Comparison of ENCODE assay signal across 27 mouse cellular contexts in genomic region chr4:124736952-124737351, GRCm38 (mm10). TPM values are rescaled to one million over a fixed set of nuclear protein-coding genes. Genes with fewer than 3 reads are reported as not detected.
DNase-seq lines count a peak whose midpoint lies in the region; ATAC-seq and TF ChIP-seq lines count a peak whose summit lies in the region.
"Had no signal": no experiment of that assay in that cellular context is flagged by ENCODE, and none has a peak within 500 bp of the region (broad histone marks: within the 10 kb centered on the region; RNA-seq: fewer than 3 reads in every experiment).

No protein-coding gene starts in this region.

- no peak overlapping the region for H3K4me3 ChIP-seq in hindbrain, embryonic 12.5 days
- H3K4me3 ChIP-seq in hindbrain, embryonic 14.5 days (replicated peaks; ENCODE audit: low read length): no peak overlapping the region
- no peak overlapping the region for H3K4me3 ChIP-seq in midbrain, embryonic 14.5 days (replicated peaks; ENCODE audit: low read depth, low read length)
- no peak overlapping the region for H3K4me3 ChIP-seq in midbrain, embryonic 10.5 days
- no peak overlapping the region for H3K4me3 ChIP-seq in neural tube, embryonic 14.5 days (ENCODE audit: low read depth, low read length)
- H3K4me3 ChIP-seq: hindbrain, embryonic 15.5 days; kidney, embryonic 15.5 days; limb, embryonic 15.5 days; liver, embryonic 13.5 days had no signal

- H3K27ac ChIP-seq in hindbrain, embryonic 12.5 days: peak overlapping the region; percentile 57; the same call in 1 of the 2 replicates
- H3K27ac ChIP-seq in hindbrain, embryonic 14.5 days: no peak overlapping the region; the same call in 1 of the 2 replicates
- H3K27ac ChIP-seq in midbrain, embryonic 14.5 days (replicated peaks; ENCODE audit: low read depth, low read length): peak overlapping the region; percentile 20; the same call in 1 of the 2 replicates
- no peak overlapping the region for H3K27ac ChIP-seq in midbrain, embryonic 10.5 days (replicated peaks)
- H3K27ac ChIP-seq in neural tube, embryonic 14.5 days (ENCODE audit: low read depth, low read length): peak overlapping the region; percentile 36; the same call in 1 of the 2 replicates
- H3K27ac ChIP-seq: hindbrain, embryonic 15.5 days; kidney, embryonic 15.5 days; limb, embryonic 15.5 days; liver, embryonic 13.5 days; stomach, postnatal 0 days had no signal

- H3K36me3 ChIP-seq in hindbrain, embryonic 12.5 days: peaks cover 16% of the 10 kb centered on the region; the same call in 1 of the 2 replicates
- H3K36me3 ChIP-seq in hindbrain, embryonic 14.5 days (replicated peaks; ENCODE audit: control insufficient read depth, insufficient read depth): peaks cover 19% of the 10 kb centered on the region
- peaks cover 19% of the 10 kb centered on the region for H3K36me3 ChIP-seq in midbrain, embryonic 14.5 days (ENCODE audit: control insufficient read depth, insufficient read depth, low read length)
- H3K36me3 ChIP-seq in midbrain, embryonic 10.5 days: peaks cover 23% of the 10 kb centered on the region
- 0 out of 2 replicates have a peak, but pooled peaks cover 2% of the 10 kb centered on the region for H3K36me3 ChIP-seq in neural tube, embryonic 14.5 days (ENCODE audit: control insufficient read depth, insufficient read depth, low read length)

- no peak overlapping the region for H3K9ac ChIP-seq in hindbrain, embryonic 12.5 days
- no peak overlapping the region for H3K9ac ChIP-seq in hindbrain, embryonic 14.5 days
- 0 out of 2 replicates have a peak overlapping the region, but pooled peaks have one; percentile 9 for H3K9ac ChIP-seq in midbrain, embryonic 14.5 days (replicated peaks; ENCODE audit: low read length)
- no peak overlapping the region for H3K9ac ChIP-seq in neural tube, embryonic 14.5 days (replicated peaks; ENCODE audit: low read depth, low read length)
- H3K9ac ChIP-seq: hindbrain, embryonic 15.5 days; kidney, embryonic 15.5 days; limb, embryonic 15.5 days; liver, embryonic 13.5 days had no signal

- H3K27me3 ChIP-seq in hindbrain, embryonic 12.5 days: no peaks in the 10 kb centered on the region
- H3K27me3 ChIP-seq in hindbrain, embryonic 14.5 days (ENCODE audit: control insufficient read depth, insufficient read depth, low read length): no peaks in the 10 kb centered on the region
- H3K27me3 ChIP-seq in midbrain, embryonic 14.5 days (ENCODE audit: control insufficient read depth, insufficient read depth, low read length): no peaks in the 10 kb centered on the region
- no peaks in the 10 kb centered on the region for H3K27me3 ChIP-seq in midbrain, embryonic 10.5 days (ENCODE audit: low read depth, poor library complexity, severe bottlenecking)
- H3K27me3 ChIP-seq in neural tube, embryonic 14.5 days (ENCODE audit: control insufficient read depth, insufficient read depth, low read length): no peaks in the 10 kb centered on the region
- H3K27me3 ChIP-seq: hindbrain, embryonic 15.5 days; kidney, embryonic 15.5 days; limb, embryonic 15.5 days; liver, embryonic 13.5 days had no signal

- 81% methylated on average over 2 of the region's 2 CpGs for WGBS in hindbrain, embryonic 12.5 days
- 70% methylated on average over 2 of the region's 2 CpGs for WGBS in hindbrain, embryonic 14.5 days
- WGBS in midbrain, embryonic 14.5 days: 63% methylated on average over 2 of the region's 2 CpGs
- 80% methylated on average over 2 of the region's 2 CpGs for WGBS in midbrain, embryonic 10.5 days
- 57% methylated on average over 2 of the region's 2 CpGs for WGBS in neural tube, embryonic 14.5 days

- H3K9me3 ChIP-seq in hindbrain, embryonic 12.5 days (replicated peaks): no peaks in the 10 kb centered on the region
- H3K9me3 ChIP-seq in hindbrain, embryonic 14.5 days (ENCODE audit: control insufficient read depth, low read length): no peaks in the 10 kb centered on the region
- H3K9me3 ChIP-seq in midbrain, embryonic 14.5 days (ENCODE audit: control insufficient read depth, low read length): no peaks in the 10 kb centered on the region
- no peaks in the 10 kb centered on the region for H3K9me3 ChIP-seq in midbrain, embryonic 10.5 days (replicated peaks)
- H3K9me3 ChIP-seq in neural tube, embryonic 14.5 days (ENCODE audit: control insufficient read depth, low read length): no peaks in the 10 kb centered on the region
- H3K9me3 ChIP-seq: hindbrain, embryonic 15.5 days; kidney, embryonic 15.5 days; limb, embryonic 15.5 days; liver, embryonic 13.5 days had no signal

- H3K4me2 ChIP-seq in hindbrain, embryonic 12.5 days (replicated peaks): no peak overlapping the region
- H3K4me2 ChIP-seq in hindbrain, embryonic 14.5 days (replicated peaks): no peak overlapping the region
- no peak overlapping the region for H3K4me2 ChIP-seq in midbrain, embryonic 14.5 days (ENCODE audit: low read length)
- no peak overlapping the region for H3K4me2 ChIP-seq in neural tube, embryonic 14.5 days (ENCODE audit: low read depth, low read length)
- H3K4me2 ChIP-seq: hindbrain, embryonic 15.5 days; kidney, embryonic 15.5 days; limb, embryonic 15.5 days; liver, embryonic 13.5 days had no signal

- no peak for TF ChIP-seq POLR2A in brain, embryonic 14.5 days (IDR thresholded peaks at IDR 0.05; ENCODE audit: borderline replicate concordance, extremely low read depth, insufficient read depth, insufficient read length, poor library complexity, severe bottlenecking)

- ATAC-seq in hindbrain, embryonic 12.5 days (ENCODE audit: low FRiP score): no peak
- no peak for ATAC-seq in hindbrain, embryonic 14.5 days (ENCODE audit: low FRiP score)
- no peak for ATAC-seq in midbrain, embryonic 14.5 days (ENCODE audit: low FRiP score, low TSS enrichment)
- no peak for ATAC-seq in neural tube, embryonic 14.5 days (ENCODE audit: low read depth)
- ATAC-seq: CD4-positive, CD25-positive, alpha-beta regulatory T cell, adult 4 months; lung, postnatal 0 days had no signal

- DNase-seq in hindbrain, embryonic 14.5 days (ENCODE audit: low spot score): no peak
- peak; percentile 64 for DNase-seq in midbrain, embryonic 14.5 days
- DNase-seq in midbrain, embryonic 10.5 days (ENCODE audit: low spot score): no peak
- peak; percentile 41 for DNase-seq in brain, embryonic 14.5 days (ENCODE audit: low read depth)
- DNase-seq in spleen, postnatal 10 days (ENCODE audit: low spot score in 2 of 2): no peak
- DNase-seq in cerebellum, postnatal 14 days: no peak
- DNase-seq: adrenal gland, postnatal 14 days; cerebellum, adult 18-20 months; cerebellum, postnatal 25 days; gastrocnemius, postnatal 14 days; heart, postnatal 14 days; kidney, adult 18-20 months; left cerebral cortex, postnatal 4 days; liver, embryonic 13.5 days; lung, adult 18-20 months; lung, postnatal 4 days; right cerebral cortex, adult 18-20 months; spleen, adult 18-20 months; thymus, postnatal 4 days had no signal

- TF ChIP-seq CTCF in brain, embryonic 14.5 days (IDR thresholded peaks at IDR 0.05; ENCODE audit: borderline replicate concordance, extremely low read depth, insufficient read depth, insufficient read length): no peak

- peaks cover 12% of the 10 kb centered on the region for H3K4me1 ChIP-seq in hindbrain, embryonic 12.5 days
- 0 out of 2 replicates have a peak, but pooled peaks cover 10% of the 10 kb centered on the region for H3K4me1 ChIP-seq in hindbrain, embryonic 14.5 days (replicated peaks; ENCODE audit: control insufficient read depth, insufficient read depth, low read length)
- peaks cover 10% of the 10 kb centered on the region; the same call in 1 of the 2 replicates for H3K4me1 ChIP-seq in midbrain, embryonic 14.5 days (ENCODE audit: control insufficient read depth, insufficient read depth, low read length)
- H3K4me1 ChIP-seq in midbrain, embryonic 10.5 days: peaks cover 21% of the 10 kb centered on the region
- H3K4me1 ChIP-seq in neural tube, embryonic 14.5 days (ENCODE audit: control insufficient read depth, insufficient read depth, low read length): peaks cover 8% of the 10 kb centered on the region; the same call in 1 of the 2 replicates
- H3K4me1 ChIP-seq: limb, embryonic 15.5 days had no signal

RNA-seq across cellular contexts. Expression of gene Inpp5b, which starts 4.7 kb away (rescaled TPM):
- 23.7 and 25.8 TPM in 2 replicates for polyA plus RNA-seq in hindbrain, embryonic 12.5 days (2016; fragmentation: Nextera tagmentation; extraction: Ambion mirVana)
- polyA plus RNA-seq in hindbrain, embryonic 14.5 days (2014; fragmentation: Nextera tagmentation; extraction: Ambion mirVana): 21.0 and 21.1 TPM in 2 replicates
- polyA plus RNA-seq in midbrain, embryonic 14.5 days (2014; fragmentation: Nextera tagmentation; extraction: Ambion mirVana): 16.4 and 26.4 TPM in 2 replicates
- 25.7 and 26.1 TPM in 2 replicates for polyA plus RNA-seq in midbrain, embryonic 10.5 days (2016; fragmentation: Nextera tagmentation; extraction: Ambion mirVana)
- polyA plus RNA-seq in brain, embryonic 14.5 days (2012; rRNA removed): 44.9 and 47.3 TPM in 2 replicates
- 22.5 and 25.2 TPM in 2 replicates for polyA plus RNA-seq in neural tube, embryonic 14.5 days (2014; fragmentation: Nextera tagmentation; extraction: Ambion mirVana)

RNA-seq across cellular contexts. Expression of gene Sf3a3, which starts 22.4 kb away (rescaled TPM):
- 157 and 164 TPM in 2 replicates for polyA plus RNA-seq in hindbrain, embryonic 12.5 days (2016; fragmentation: Nextera tagmentation; extraction: Ambion mirVana)
- polyA plus RNA-seq in hindbrain, embryonic 14.5 days (2014; fragmentation: Nextera tagmentation; extraction: Ambion mirVana): 88.9 and 89.3 TPM in 2 replicates
- 94.9 and 116 TPM in 2 replicates for polyA plus RNA-seq in midbrain, embryonic 14.5 days (2014; fragmentation: Nextera tagmentation; extraction: Ambion mirVana)
- polyA plus RNA-seq in midbrain, embryonic 10.5 days (2016; fragmentation: Nextera tagmentation; extraction: Ambion mirVana): 247 and 256 TPM in 2 replicates
- 53.1 and 59.7 TPM in 2 replicates for polyA plus RNA-seq in brain, embryonic 14.5 days (2012; rRNA removed)
- polyA plus RNA-seq in neural tube, embryonic 14.5 days (2014; fragmentation: Nextera tagmentation; extraction: Ambion mirVana): 89.9 and 93.2 TPM in 2 replicates

RNA-seq across cellular contexts. Expression of gene Fhl3, which starts 36.5 kb away (rescaled TPM):
- polyA plus RNA-seq in hindbrain, embryonic 12.5 days (2016; fragmentation: Nextera tagmentation; extraction: Ambion mirVana): 3.3 and 6.8 TPM in 2 replicates
- 1.8 and 2.2 TPM in 2 replicates for polyA plus RNA-seq in hindbrain, embryonic 14.5 days (2014; fragmentation: Nextera tagmentation; extraction: Ambion mirVana)
- polyA plus RNA-seq in midbrain, embryonic 14.5 days (2014; fragmentation: Nextera tagmentation; extraction: Ambion mirVana): 0.73 and 1.8 TPM in 2 replicates
- 4.6 and 5.8 TPM in 2 replicates for polyA plus RNA-seq in midbrain, embryonic 10.5 days (2016; fragmentation: Nextera tagmentation; extraction: Ambion mirVana)
- polyA plus RNA-seq in brain, embryonic 14.5 days (2012; rRNA removed): 3.8 and 5.8 TPM in 2 replicates
- polyA plus RNA-seq in neural tube, embryonic 14.5 days (2014; fragmentation: Nextera tagmentation; extraction: Ambion mirVana): 0.60 and 1.5 TPM in 2 replicates

RNA-seq across cellular contexts. Expression of gene Utp11, which starts 43.6 kb away (rescaled TPM):
- 60.7 and 68.8 TPM in 2 replicates for polyA plus RNA-seq in hindbrain, embryonic 12.5 days (2016; fragmentation: Nextera tagmentation; extraction: Ambion mirVana)
- 33.5 and 33.6 TPM in 2 replicates for polyA plus RNA-seq in hindbrain, embryonic 14.5 days (2014; fragmentation: Nextera tagmentation; extraction: Ambion mirVana)
- 37.6 and 38.2 TPM in 2 replicates for polyA plus RNA-seq in midbrain, embryonic 14.5 days (2014; fragmentation: Nextera tagmentation; extraction: Ambion mirVana)
- 63.6 and 68.0 TPM in 2 replicates for polyA plus RNA-seq in midbrain, embryonic 10.5 days (2016; fragmentation: Nextera tagmentation; extraction: Ambion mirVana)
- 22.4 and 22.6 TPM in 2 replicates for polyA plus RNA-seq in brain, embryonic 14.5 days (2012; rRNA removed)
- 33.9 and 39.2 TPM in 2 replicates for polyA plus RNA-seq in neural tube, embryonic 14.5 days (2014; fragmentation: Nextera tagmentation; extraction: Ambion mirVana)

Comparison
In these comparisons a context has a peak if more than half of its experiments do, and no peak if none do; other contexts are left out.
1. H3K27ac ChIP-seq: peak in hindbrain, embryonic 12.5 days (single experiment), midbrain, embryonic 14.5 days (single experiment) and neural tube, embryonic 14.5 days (single experiment); none in hindbrain, embryonic 14.5 days (single experiment) and midbrain, embryonic 10.5 days (single experiment).
2. DNase-seq: peak in midbrain, embryonic 14.5 days (single experiment) and brain, embryonic 14.5 days (single experiment); none in hindbrain, embryonic 14.5 days (single experiment), midbrain, embryonic 10.5 days (single experiment), spleen, postnatal 10 days (0 of 2) and cerebellum, postnatal 14 days (0 of 2).